Mouse (Mus musculus) ES-E14 (cell line): ENCODE data around the gene Bmf. TPM values are rescaled to one million over a fixed set of nuclear protein-coding genes. Genes with fewer than 3 reads are reported as not detected.
A peak's percentile ranks its signal among the peaks of the same experiment; 100 is the strongest.

Experiments used
- DNase-seq: peaks from one replicate; pipeline ENCODE4 v3.0.0-alpha.2; 2013; ENCODE audit warnings: low read depth, low spot score
- H3K27ac ChIP-seq: 2 replicates; pipeline ENCODE4 v1.5.1; 2012; ENCODE audit warnings: low read depth, mild to moderate bottlenecking, low read length, moderate library complexity, mixed read lengths; ENCODE audit not compliant: poor library complexity, insufficient read depth, severe bottlenecking
- H3K36me3 ChIP-seq: 2 replicates; pipeline ENCODE4 v1.6.1; 2012; ENCODE audit warnings: mild to moderate bottlenecking, low read length, moderate library complexity, mixed read lengths; ENCODE audit not compliant: control insufficient read depth, poor library complexity, insufficient read depth, severe bottlenecking
- H3K4me1 ChIP-seq, 2 experiments: fragments of 150-350 bp in 1 of 2; sonication (generic) in 1 of 2; 2 replicates each; pipeline ENCODE4 v1.6.1; 2012; ENCODE audit warnings: low read length in 2 of 2, mild to moderate bottlenecking in 1 of 2, mixed read lengths in 1 of 2; ENCODE audit not compliant: control insufficient read depth in 2 of 2, insufficient read depth in 2 of 2, poor library complexity in 1 of 2
- H3K4me3 ChIP-seq, 2 experiments: fragments of 150-350 bp in 1 of 2; sonication (generic) in 1 of 2; 2 replicates each; pipeline ENCODE4 v1.5.1; 2012; ENCODE audit warnings: low read length in 2 of 2, low read depth in 1 of 2, mild to moderate bottlenecking in 1 of 2, mixed read lengths in 1 of 2; ENCODE audit not compliant: insufficient read depth in 1 of 2, poor library complexity in 1 of 2, severe bottlenecking in 1 of 2
- H3K9ac ChIP-seq: 2 replicates; pipeline ENCODE4 v1.6.1; 2012; ENCODE audit warnings: low read depth, mild to moderate bottlenecking, low read length, mixed read lengths; ENCODE audit not compliant: poor library complexity, insufficient read depth, severe bottlenecking
- H3K9me3 ChIP-seq: fragments of 150-350 bp; sonication (generic); 2 replicates; pipeline ENCODE4 v1.6.1; 2012; ENCODE audit warnings: low read depth, mild to moderate bottlenecking, low read length; ENCODE audit not compliant: control insufficient read depth, insufficient read depth
- CHD2 ChIP-seq: IDR thresholded peaks from 2 replicates; pipeline ENCODE4 v1.6.1; 2014; ENCODE audit warnings: mild to moderate bottlenecking, low read depth, low read length, inconsistent platforms
- HCFC1 ChIP-seq: IDR thresholded peaks from 2 replicates; pipeline ENCODE4 v1.6.1; 2012; ENCODE audit warnings: low read length, inconsistent platforms, borderline replicate concordance; ENCODE audit not compliant: insufficient read depth
- MAFK ChIP-seq: IDR thresholded peaks from 2 replicates; pipeline ENCODE4 v1.6.1; 2014; ENCODE audit warnings: mild to moderate bottlenecking, low read depth, low read length, inconsistent platforms; ENCODE audit not compliant: insufficient read depth
- ZC3H11A ChIP-seq: IDR thresholded peaks from 2 replicates; pipeline ENCODE4 v1.6.1; 2012; ENCODE audit warnings: low read depth, mild to moderate bottlenecking, inconsistent platforms, low read length, borderline replicate concordance
- ZNF384 ChIP-seq: IDR thresholded peaks from 2 replicates; pipeline ENCODE4 v1.6.1; 2012; ENCODE audit warnings: low read depth, low read length, inconsistent platforms
- in situ Hi-C, 2 experiments: fragments of 600-800 bp; cut with MboI; formaldehyde crosslinking; loops; one replicate each; pipeline ENCODE4 v1.15.1; 2025; ENCODE audit warnings: low sequenced_read_pairs in 2 of 2, inconsistent platforms in 1 of 2; ENCODE audit not compliant: unreplicated experiment in 2 of 2
- total RNA-seq: library from RNA; depleted of rRNA; stranded (reverse); fragments of 300-350 nt; gene quantifications from 2 replicates; pipeline ENCODE4 v1.2.3, GENCODE M21; 2012

The Bmf gene
- total RNA-seq, 1 experiment = 9.1 TPM

- Histone ChIP-seq H3K9ac (peak overlapping the region; percentile 41; the same call in 1 of the 2 replicates), H3K9me3 (no peaks in the 10 kb centered on the region), H3K36me3 (peaks cover 5% of the 10 kb centered on the region; the same call in 1 of the 2 replicates), H3K27ac (no peak overlapping the region), H3K4me1 (peaks cover 17 to 40% of the 10 kb centered on the region in 2 experiments), H3K4me3 (peak overlapping the region in 1 of 2 experiments; percentile 16; a peak in 1 of 4 replicates)
- no peak for DNase-seq
- no peak for TF ChIP-seq CHD2
- TF ChIP-seq HCFC1 = no peak
- in situ Hi-C loops = no loop called here
Observed at GRCm38 (mm10) chr2:118546104-118546797, 3.2 kb downstream of the Bmf start.

GRCm38 (mm10) chr2:118545242-118546103 lies 4.0 kb downstream of the Bmf start:
- TF ChIP-seq HCFC1 (no peak), ZC3H11A (no peak), CHD2 (no peak), ZNF384 (no peak), MAFK (no peak)
- Histone ChIP-seq H3K27ac (no peak overlapping the region), H3K4me1 (peaks cover 19 to 44% of the 10 kb centered on the region in 2 experiments), H3K9ac (peak overlapping the region; percentile 41; the same call in 1 of the 2 replicates), H3K9me3 (no peaks in the 10 kb centered on the region), H3K4me3 (peak overlapping the region in 1 of 2 experiments; percentile 16; a peak in 1 of 4 replicates), H3K36me3 (peaks cover 5% of the 10 kb centered on the region; the same call in 1 of the 2 replicates)
- in situ Hi-C loops = no loop called here
- DNase-seq = peak; percentile 62

DNA sequence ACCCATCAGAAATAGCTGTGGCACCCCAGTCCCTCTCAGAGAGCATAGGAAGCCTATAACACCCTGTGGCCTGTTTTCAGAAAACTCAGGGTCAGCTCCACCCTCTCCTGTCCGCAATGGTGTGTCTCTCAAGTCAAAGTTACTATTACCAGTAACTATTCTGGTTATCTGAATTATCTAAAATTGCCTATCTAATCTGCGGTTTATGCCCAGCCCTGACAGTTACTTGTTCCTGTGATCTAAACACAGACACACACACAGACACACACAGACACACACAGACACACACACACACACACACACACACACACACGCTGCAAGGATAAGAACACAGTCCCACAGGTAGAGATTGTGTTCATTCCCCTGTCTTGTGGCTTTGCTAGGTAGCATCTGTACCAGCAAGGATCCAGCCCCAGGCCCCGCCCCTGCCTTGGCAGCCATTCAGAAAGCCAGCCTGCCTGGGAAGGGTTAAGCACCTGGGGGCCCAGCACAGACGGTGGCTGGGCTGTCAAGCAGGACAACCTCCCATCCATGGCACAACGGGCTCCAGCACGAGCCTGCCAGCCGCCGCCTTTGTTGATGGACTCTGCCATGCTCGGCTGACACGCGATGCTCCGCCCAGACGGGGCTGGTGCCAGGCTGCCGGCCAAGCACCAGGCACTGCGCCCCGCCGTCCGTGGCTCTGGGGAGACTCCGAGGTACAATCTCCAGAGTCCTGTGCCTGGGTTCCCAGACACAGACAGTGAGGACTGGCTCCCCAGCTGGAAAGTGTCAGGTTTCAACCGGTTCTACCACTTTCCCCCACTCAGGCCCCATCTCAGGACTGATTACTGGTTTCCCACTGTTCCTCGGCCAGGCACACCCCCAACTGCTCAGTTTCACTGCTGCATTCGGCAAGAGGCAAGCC lies 5.3 kb downstream of the Bmf start:
- no peak overlapping the region for H3K9ac ChIP-seq
- H3K4me3 ChIP-seq = peak overlapping the region; percentile 63 to 69
- TF ChIP-seq ZNF384 (no peak), CHD2 (0 out of 2 replicates have a peak, but pooled peaks have one; percentile 38)
- in situ Hi-C loops = no loop called here
- H3K27ac ChIP-seq = no peak overlapping the region
- peaks cover 16 to 45% of the 10 kb centered on the region in 2 experiments for H3K4me1 ChIP-seq
- no peak for DNase-seq
- H3K36me3 ChIP-seq = peaks cover 5% of the 10 kb centered on the region; the same call in 1 of the 2 replicates
- H3K9me3 ChIP-seq = no peaks in the 10 kb centered on the region

DNA sequence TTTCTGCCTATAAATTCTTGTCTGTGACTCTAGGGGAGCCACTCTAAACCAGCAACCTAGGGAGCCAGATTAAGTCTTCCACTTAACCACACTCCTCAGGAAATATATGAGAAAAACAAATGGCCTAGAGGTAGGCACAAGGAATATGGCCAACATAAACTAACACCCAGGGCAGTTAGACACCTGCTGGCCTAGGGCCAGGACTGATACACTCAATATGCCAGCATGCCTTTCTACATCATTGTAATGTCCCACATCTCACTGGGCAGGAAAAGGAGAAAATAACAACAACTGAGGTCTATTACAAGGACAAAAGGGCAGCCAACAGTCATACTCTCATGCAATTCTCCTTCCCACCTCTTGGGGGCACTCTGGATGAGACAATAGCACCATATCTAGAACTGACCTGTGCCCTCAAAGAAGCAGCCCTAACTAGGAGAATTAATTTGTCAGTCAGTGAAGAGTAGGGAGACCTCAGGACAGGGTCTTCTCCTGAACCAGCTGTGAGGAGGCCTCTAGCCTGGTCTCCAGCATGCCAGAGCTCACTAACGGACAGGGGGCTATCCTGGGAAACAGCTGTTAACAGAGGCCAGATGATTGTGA lies 6.4 kb downstream of the Bmf start:
- H3K4me3 ChIP-seq = no peak overlapping the region
- in situ Hi-C loops = no loop called here
- H3K36me3 ChIP-seq = peaks cover 5% of the 10 kb centered on the region; the same call in 1 of the 2 replicates
- peaks cover 14 to 44% of the 10 kb centered on the region in 2 experiments for H3K4me1 ChIP-seq
- TF ChIP-seq CHD2 (no peak), ZC3H11A (no peak), MAFK (no peak), ZNF384 (no peak), HCFC1 (no peak)
- H3K9ac ChIP-seq = no peak overlapping the region
- DNase-seq = no peak
- no peaks in the 10 kb centered on the region for H3K9me3 ChIP-seq
- H3K27ac ChIP-seq = no peak overlapping the region
